Mouse (Mus musculus) cerebellum, postnatal 36 days (tissue): ENCODE measurements around the gene Mrpl21.

Experiments
- DNase-seq, 2 experiments: peaks; one replicate each; pipeline ENCODE4 v3.0.0; 2021 to 2022; ENCODE audit warnings: mixed read lengths in 2 of 2

The Mrpl21 gene

DNA sequence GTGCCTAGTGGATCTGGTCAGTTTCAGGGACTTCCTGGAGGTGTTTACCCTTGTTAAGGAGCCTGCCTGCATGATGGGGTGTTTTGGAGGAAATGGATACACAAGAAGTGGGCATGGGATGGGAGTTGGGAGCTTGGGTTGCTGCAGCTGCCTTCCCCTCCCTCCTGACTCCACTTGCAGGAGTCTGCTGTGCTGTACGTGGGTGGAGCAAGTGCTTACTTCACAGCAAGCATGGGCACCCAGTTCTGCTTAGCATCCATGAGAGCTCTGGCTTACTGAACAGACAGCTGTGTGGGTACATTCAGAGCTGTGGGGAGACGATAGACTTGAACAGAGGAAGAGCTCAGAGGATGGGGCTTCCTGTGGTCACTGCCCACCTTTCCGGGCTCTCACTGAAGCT is 58.3 kb downstream of the Mrpl21 start:
- DNase-seq: no peak
